Mouse (Mus musculus) kidney, postnatal 25 days (tissue): ENCODE measurements at regions not wholly inside any gene's neighbourhood (a gene's known extent, or its start where the extent isn't known, plus 50 kb on each side); places are given as distances from the start of the nearest gene placed in this dataset.

Experiments
- DNase-seq, 2 experiments: peaks; one replicate each; pipeline ENCODE4 v3.0.0; 2021; ENCODE audit warnings: mixed read lengths in 2 of 2

DNA sequence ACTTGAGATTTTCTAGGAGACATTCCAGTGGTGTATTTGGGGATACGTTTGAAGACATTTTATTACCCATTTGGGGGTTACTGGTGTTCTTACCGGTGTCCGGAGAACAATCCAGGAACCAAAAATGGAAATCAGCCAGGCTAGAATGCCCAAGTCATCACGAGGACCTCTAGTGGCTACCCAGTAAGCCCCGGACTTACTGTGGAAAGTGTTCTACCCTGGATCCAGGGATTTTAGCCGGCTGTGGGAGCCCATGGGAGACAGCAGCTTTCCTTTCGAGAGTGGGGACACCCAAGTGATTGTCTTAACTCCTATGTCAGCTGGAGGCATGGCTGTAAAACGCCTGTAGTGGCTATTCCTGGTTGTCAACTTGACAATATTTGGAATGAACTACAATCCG, 77.0 kb upstream of the Lemd2 start:
- DNase-seq = peak in 1 of 2 experiments; percentile 37

- peak in 1 of 2 experiments; percentile 29 for DNase-seq
Measured at GRCm38 (mm10) chr17:27279491-27280288, 75.4 kb upstream of the Lemd2 start.

DNA sequence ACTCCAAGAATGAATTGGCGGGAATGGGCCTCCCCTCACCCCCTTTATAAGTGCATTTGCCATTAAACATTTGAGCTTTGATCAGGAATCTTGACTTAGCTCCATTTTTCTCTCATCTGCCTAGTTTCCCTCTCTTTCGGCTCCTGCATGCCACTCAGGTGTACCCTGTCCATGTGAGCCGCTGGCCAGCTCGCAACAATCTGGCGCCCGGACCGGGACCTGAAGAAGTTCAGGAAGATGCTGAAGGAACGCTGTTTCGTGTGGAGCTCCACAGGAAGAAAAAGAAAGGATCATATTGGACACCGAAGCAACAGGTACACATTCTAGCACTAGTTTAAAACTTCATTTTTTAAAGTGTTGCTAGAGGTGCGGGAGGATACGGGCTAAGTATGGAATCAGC, 73.5 kb upstream of the Lemd2 start:
- peak in 1 of 2 experiments; percentile 45 for DNase-seq

DNA sequence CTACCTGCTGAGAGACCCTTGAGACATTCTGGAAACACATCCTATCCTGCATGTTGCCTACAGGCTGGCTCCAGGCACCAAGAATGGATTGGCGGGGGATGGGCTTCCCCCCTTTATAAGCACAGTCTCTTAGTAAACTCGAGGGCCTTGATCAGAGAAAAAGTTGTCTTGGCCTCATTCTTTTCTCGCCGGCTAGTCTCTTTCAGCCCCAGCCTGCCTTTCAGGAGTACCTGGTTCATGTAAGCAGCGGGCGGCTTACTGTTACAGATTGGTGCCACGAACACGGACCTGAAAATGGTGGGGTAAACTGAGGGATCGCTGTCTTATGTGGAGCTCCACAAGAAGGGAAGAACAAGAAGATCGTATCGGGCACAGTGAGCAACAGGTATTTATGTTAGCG, 67.5 kb upstream of the Lemd2 start:
- peak in 1 of 2 experiments; percentile 40 for DNase-seq

- DNase-seq = peak in 1 of 2 experiments; percentile 36
Measured at GRCm38 (mm10) chr17:27270776-27271175, 66.5 kb upstream of the Lemd2 start.

DNA sequence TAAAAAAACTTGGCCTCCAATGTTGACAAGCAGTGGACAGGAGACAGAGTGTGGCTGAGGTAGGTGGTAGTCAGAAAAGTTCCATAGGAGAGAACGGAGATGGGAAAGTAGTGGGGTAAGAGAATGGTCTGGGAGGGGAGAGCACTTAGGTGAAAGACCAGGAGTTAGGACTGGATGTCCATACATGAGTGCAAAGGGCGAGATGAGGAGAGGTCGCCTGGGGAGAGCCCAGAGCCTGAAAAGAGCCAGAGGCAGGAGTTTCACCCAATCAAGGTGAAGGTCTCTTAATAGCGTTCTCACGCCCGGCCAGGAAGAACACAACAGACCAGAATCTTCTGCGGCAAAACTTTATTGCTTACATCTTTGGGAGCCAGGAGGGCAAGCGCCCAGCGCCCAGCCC, 60.3 kb upstream of the Lemd2 start:
- peak in 1 of 2 experiments; percentile 26 for DNase-seq

GRCm38 (mm10) chr17:27262607-27263006, 58.3 kb upstream of the Lemd2 start:
- peak in 1 of 2 experiments; percentile 32 for DNase-seq

- DNase-seq = peak in 1 of 2 experiments; percentile 44
Measured at GRCm38 (mm10) chr17:27261981-27262380, 57.7 kb upstream of the Lemd2 start.

- no peak for DNase-seq
Measured at GRCm38 (mm10) chr17:27261251-27261650, 57.0 kb upstream of the Lemd2 start.

GRCm38 (mm10) chr17:27260116-27260515, 55.8 kb upstream of the Lemd2 start:
- no peak for DNase-seq

DNA sequence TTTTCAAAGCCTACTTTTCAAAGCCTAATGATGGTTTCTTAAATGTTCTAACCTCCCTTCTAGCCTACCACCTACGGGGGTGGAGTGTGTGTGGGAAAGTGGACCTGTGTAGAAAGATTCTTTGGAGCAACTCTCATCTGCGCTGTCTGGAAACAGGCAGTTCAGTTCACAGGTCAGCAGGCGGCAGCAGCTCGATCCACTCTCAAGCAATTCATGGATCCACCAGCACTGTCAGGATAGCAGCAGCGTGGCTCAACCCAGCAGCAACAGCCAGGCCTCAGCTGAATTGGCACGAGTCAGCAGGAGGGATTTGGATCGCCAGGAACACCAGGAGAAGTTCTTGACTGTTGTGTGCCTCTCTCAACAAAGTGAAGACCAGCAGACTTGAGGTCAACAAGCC, 53.1 kb upstream of the Lemd2 start:
- DNase-seq = peak in 1 of 2 experiments; percentile 52

- DNase-seq = no peak
Measured at GRCm38 (mm10) chr17:27255804-27256203, 51.5 kb upstream of the Lemd2 start.
